Mouse (Mus musculus): ENCODE data around the gene Phc2. TPM values are rescaled to one million over a fixed set of nuclear protein-coding genes. Genes with fewer than 3 reads are reported as not detected.

Gene Phc2
- polyA plus RNA-seq, 1 experiment = 56.0 TPM

GRCm38 (mm10) chr4:128784950-128785631 lies 130.6 kb downstream of the Phc2 start:
- no peak for TF ChIP-seq GATA1 (IDR thresholded peaks at IDR 0.05; ENCODE audit: borderline replicate concordance, low read length)
- no peak for TF ChIP-seq FLI1 (IDR thresholded peaks at IDR 0.05; ENCODE audit: low read length)
- peaks cover 20% of the 10 kb centered on the region for H3K4me1 ChIP-seq
- H3K27me3 ChIP-seq (replicated peaks) = no peaks in the 10 kb centered on the region
- peaks cover 96% of the 10 kb centered on the region for H3K36me3 ChIP-seq (replicated peaks; ENCODE audit: low read length)
- H3K4me3 ChIP-seq (replicated peaks) = no peak overlapping the region
- no peaks in the 10 kb centered on the region for H3K9me3 ChIP-seq

- TF ChIP-seq GATA1 (IDR thresholded peaks at IDR 0.05; ENCODE audit: borderline replicate concordance, low read length) (no peak), FLI1 (IDR thresholded peaks at IDR 0.05; ENCODE audit: low read length) (no peak)
- Histone ChIP-seq H3K4me3 (replicated peaks) (no peak overlapping the region), H3K36me3 (replicated peaks; ENCODE audit: low read length) (peaks cover 95% of the 10 kb centered on the region), H3K9me3 (no peaks in the 10 kb centered on the region), H3K4me1 (peaks cover 20% of the 10 kb centered on the region), H3K27me3 (replicated peaks) (no peaks in the 10 kb centered on the region)
Observed at GRCm38 (mm10) chr4:128785921-128786654, 131.6 kb downstream of the Phc2 start.

- H3K4me3 ChIP-seq (replicated peaks) = no peak overlapping the region
- H3K9me3 ChIP-seq = no peaks in the 10 kb centered on the region
- no peaks in the 10 kb centered on the region for H3K27me3 ChIP-seq (replicated peaks)
- peaks cover 95% of the 10 kb centered on the region for H3K36me3 ChIP-seq (replicated peaks; ENCODE audit: low read length)
- H3K4me1 ChIP-seq = peaks cover 15% of the 10 kb centered on the region
- TF ChIP-seq GATA1 (IDR thresholded peaks at IDR 0.05; ENCODE audit: borderline replicate concordance, low read length) = no peak
- TF ChIP-seq FLI1 (IDR thresholded peaks at IDR 0.05; ENCODE audit: low read length) = no peak
Observed at GRCm38 (mm10) chr4:128787023-128787939, 132.8 kb downstream of the Phc2 start.

DNA sequence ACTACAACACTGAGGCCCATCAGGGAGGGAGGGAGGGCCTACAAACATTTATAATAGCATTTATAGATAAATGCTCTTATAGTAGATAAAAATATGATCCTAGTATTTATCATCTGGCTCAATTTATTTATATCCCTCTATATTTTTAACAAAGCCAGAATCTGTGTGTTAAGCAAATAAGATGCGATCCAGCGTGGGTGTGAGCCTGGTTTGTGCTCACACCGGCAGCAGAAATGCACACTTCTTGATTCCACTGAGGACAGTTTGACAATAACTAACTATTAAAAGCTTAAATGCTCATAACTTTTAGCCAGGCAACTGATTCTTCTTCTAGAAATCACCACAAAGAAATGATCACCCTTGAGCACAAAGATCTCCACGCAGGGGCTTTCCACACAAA lies 133.6 kb downstream of the Phc2 start:
- no peaks in the 10 kb centered on the region for H3K27me3 ChIP-seq (replicated peaks)
- no peaks in the 10 kb centered on the region for H3K9me3 ChIP-seq
- peaks cover 10% of the 10 kb centered on the region for H3K4me1 ChIP-seq
- peaks cover 95% of the 10 kb centered on the region for H3K36me3 ChIP-seq (replicated peaks; ENCODE audit: low read length)
- no peak overlapping the region for H3K4me3 ChIP-seq (replicated peaks)
- TF ChIP-seq GATA1 (IDR thresholded peaks at IDR 0.05; ENCODE audit: borderline replicate concordance, low read length) = no peak
- TF ChIP-seq FLI1 (IDR thresholded peaks at IDR 0.05; ENCODE audit: low read length) = no peak

GRCm38 (mm10) chr4:128789646-128790045 lies 135.1 kb downstream of the Phc2 start:
- TF ChIP-seq GATA1 (IDR thresholded peaks at IDR 0.05; ENCODE audit: borderline replicate concordance, low read length) (no peak), FLI1 (IDR thresholded peaks at IDR 0.05; ENCODE audit: low read length) (no peak)
- peaks cover 20% of the 10 kb centered on the region for H3K4me1 ChIP-seq
- H3K27me3 ChIP-seq (replicated peaks) = no peaks in the 10 kb centered on the region
- H3K9me3 ChIP-seq = no peaks in the 10 kb centered on the region
- peaks cover 97% of the 10 kb centered on the region for H3K36me3 ChIP-seq (replicated peaks; ENCODE audit: low read length)
- no peak overlapping the region for H3K4me3 ChIP-seq (replicated peaks)

DNA sequence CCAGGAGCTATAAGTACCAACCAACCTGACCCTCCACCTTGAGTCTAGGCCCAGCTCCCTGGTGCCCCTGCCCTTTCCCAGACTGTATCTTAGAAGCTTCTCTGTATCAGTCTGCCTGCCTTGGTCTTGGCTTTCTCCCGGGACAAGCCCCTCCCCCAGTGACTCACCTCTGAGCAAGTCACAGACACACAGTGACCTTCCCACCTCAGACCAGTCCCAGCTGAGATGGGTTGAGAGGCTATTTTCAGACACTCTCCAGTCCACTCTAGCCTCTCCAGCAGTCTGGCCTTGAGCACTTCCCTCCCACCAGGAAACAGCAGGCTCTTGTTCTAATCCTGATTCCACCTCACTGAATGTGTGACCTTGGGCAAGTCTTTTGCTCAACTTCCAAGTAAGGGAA lies 139.2 kb downstream of the Phc2 start:
- H3K36me3 ChIP-seq (replicated peaks; ENCODE audit: low read length) = peaks cover 71% of the 10 kb centered on the region
- no peak overlapping the region for H3K4me3 ChIP-seq (replicated peaks)
- H3K4me1 ChIP-seq = peaks cover 59% of the 10 kb centered on the region
- no peaks in the 10 kb centered on the region for H3K27me3 ChIP-seq (replicated peaks)
- no peaks in the 10 kb centered on the region for H3K9me3 ChIP-seq
- no peak for TF ChIP-seq FLI1 (IDR thresholded peaks at IDR 0.05; ENCODE audit: low read length)

GRCm38 (mm10) chr4:128794198-128794597 lies 139.7 kb downstream of the Phc2 start:
- peaks cover 72% of the 10 kb centered on the region for H3K36me3 ChIP-seq (replicated peaks; ENCODE audit: low read length)
- no peaks in the 10 kb centered on the region for H3K9me3 ChIP-seq
- H3K4me1 ChIP-seq = peaks cover 64% of the 10 kb centered on the region
- H3K27me3 ChIP-seq (replicated peaks) = no peaks in the 10 kb centered on the region
- H3K4me3 ChIP-seq (replicated peaks) = no peak overlapping the region
- TF ChIP-seq FLI1 (IDR thresholded peaks at IDR 0.05; ENCODE audit: low read length) (no peak), GATA1 (IDR thresholded peaks at IDR 0.05; ENCODE audit: borderline replicate concordance, low read length) (no peak)

- Histone ChIP-seq H3K9me3 (no peaks in the 10 kb centered on the region), H3K4me1 (peaks cover 70% of the 10 kb centered on the region), H3K4me3 (replicated peaks) (no peak overlapping the region), H3K36me3 (replicated peaks; ENCODE audit: low read length) (peaks cover 67% of the 10 kb centered on the region), H3K27me3 (replicated peaks) (no peaks in the 10 kb centered on the region)
- TF ChIP-seq GATA1 (IDR thresholded peaks at IDR 0.05; ENCODE audit: borderline replicate concordance, low read length) (no peak), FLI1 (IDR thresholded peaks at IDR 0.05; ENCODE audit: low read length) (no peak)
Observed at GRCm38 (mm10) chr4:128795596-128795995, 141.1 kb downstream of the Phc2 start.

DNA sequence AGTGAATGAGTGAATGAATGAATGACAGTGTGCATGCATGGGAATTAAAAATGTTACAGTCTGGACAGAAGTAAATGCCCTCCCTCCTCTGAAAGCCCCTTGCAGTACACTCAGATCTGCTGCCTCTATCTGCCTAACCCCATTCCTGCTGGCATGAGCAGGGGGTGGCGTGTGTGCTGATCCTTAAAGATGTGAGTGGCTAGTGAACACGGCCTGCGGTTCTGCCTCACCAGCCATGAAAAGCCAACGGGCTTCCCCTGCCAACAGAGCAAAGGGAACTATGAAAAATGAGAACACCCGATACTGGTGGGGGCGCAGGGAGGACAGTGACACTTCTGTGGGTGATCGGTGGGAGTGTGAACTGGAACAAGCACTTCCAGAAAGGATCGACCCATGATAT lies 142.3 kb downstream of the Phc2 start:
- no peaks in the 10 kb centered on the region for H3K27me3 ChIP-seq (replicated peaks)
- peaks cover 68% of the 10 kb centered on the region for H3K36me3 ChIP-seq (replicated peaks; ENCODE audit: low read length)
- H3K9me3 ChIP-seq = no peaks in the 10 kb centered on the region
- TF ChIP-seq GATA1 (IDR thresholded peaks at IDR 0.05; ENCODE audit: borderline replicate concordance, low read length) = no peak
- TF ChIP-seq FLI1 (IDR thresholded peaks at IDR 0.05; ENCODE audit: low read length) = no peak
- H3K4me3 ChIP-seq (replicated peaks) = no peak overlapping the region
- peaks cover 82% of the 10 kb centered on the region for H3K4me1 ChIP-seq

Data from megakaryocyte, embryonic 14.5 days (primary cell).